Mouse (Mus musculus) c-Kit-positive CD71-positive TER-119-negative erythroid progenitor cells, embryonic 14.5 days (primary cell): Measurements from ENCODE around the gene Olfr153.
"Not testable (repeated sequence)": the region's sequence is repeated elsewhere in the genome, so short reads cannot be mapped to it uniquely, and the experiment has no call there.

Experiments used
- DNase-seq: peaks from one replicate; pipeline ENCODE4 v3.0.0-alpha.2; 2013; ENCODE audit warnings: low read depth

Gene Olfr153

DNA sequence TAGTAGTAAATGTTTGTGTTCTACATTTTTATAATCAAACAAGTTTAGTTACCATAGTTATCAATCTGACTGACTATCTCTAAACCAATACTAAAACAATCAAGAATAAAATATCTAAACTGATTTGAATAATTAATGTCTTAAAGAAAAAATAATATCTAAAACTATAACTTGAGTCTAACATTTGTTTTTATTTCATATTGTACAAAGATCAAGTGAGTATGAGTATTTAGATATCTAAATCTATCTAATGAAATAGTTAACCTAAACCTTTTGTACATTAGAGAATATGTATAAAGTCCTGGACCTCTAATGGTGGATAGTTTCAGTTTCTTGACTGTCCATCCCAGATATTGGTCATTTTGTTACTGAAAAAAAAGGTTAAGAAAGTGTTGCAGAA lies at the start of gene Olfr153:
TSS of gene Olfr153 (plus strand) at position 301 of the 400 bp plus-strand sequence.
- DNase-seq, result no peak

- no peak for DNase-seq
Observed at GRCm38 (mm10) chr2:87482276-87482675, 49.3 kb upstream of the Olfr153 start.

GRCm38 (mm10) chr2:87496993-87497392 lies 34.6 kb upstream of the Olfr153 start, which contains the start of gene Pramel7:
Gene Pramel7, minus strand, starts transcription at chr2:87497093.
- not testable (repeated sequence) for DNase-seq

DNA sequence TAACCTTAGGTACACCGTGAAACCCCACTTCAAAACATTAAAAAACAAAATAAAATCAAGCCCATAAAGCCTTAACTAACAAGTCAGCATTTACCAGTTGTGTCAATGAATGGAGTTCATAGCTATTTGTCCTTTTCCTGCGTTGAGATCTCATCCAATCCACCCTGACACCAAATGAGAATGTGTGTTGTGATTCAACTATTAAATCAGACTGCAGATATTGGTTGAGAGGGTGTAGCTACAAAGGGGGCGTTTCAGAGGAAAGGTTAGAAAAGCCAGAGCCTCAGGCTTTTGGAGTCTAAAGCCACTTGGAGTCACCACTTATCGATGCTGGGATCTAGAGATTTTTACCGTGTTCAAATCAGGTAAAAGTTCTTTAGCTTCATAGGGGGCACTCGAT lies 25.3 kb upstream of the Olfr153 start, which contains the start of gene Pramel6:
TSS of gene Pramel6 (plus strand) at position 301 of the 400 bp plus-strand sequence.
- DNase-seq, result no peak

DNA sequence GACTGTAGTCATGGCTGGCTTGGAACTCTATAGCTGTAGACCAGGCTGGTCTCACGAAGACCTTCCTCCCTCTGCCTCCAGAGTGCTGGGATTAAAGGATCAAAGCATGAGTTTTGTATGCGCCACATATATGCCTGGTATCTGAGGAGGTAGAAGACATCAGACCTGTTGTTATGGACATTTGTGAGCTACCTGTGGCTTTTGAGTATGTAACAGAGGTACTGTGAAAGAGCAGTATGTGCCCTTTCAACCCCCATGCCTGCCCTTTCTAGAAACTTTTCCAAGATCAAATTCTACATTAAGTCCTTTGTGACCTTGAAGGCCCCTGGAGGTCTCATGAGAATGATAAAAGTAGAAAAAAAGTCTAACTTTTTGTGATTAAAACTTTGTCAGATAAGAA lies 16.6 kb upstream of the Olfr153 start:
- no peak for DNase-seq

DNA sequence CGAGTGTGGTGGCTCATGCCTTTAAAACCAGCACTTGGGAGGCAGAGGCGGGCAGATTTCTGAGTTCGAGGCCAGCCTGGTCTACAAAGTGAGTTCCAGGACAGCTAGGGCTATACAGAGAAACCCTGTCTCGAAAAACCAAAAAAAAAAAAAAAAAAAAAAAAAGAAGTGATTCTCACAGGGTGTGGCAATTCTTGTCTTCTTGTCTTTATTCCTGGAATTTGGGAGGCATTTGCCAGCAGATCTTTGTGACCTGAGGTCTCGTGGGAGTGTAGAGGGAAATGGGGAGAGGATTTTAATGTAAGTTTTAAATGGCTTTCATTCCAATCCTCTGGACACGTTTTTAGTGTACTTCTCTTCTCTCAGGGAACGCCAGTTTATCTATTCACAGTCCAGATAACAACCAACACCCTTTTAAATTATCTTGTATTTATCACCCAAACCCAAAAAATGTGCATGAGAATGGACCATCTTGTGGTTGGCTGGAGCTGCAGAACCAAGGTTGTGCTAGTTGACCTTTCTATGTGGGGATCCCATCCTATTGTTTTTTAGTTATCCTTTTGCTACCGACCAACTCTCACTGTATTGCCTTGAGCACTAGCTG lies 16.0 kb upstream of the Olfr153 start:
- DNase-seq, result no peak

- DNase-seq, result no peak
Observed at GRCm38 (mm10) chr2:87516581-87516980, 15.0 kb upstream of the Olfr153 start.

- DNase-seq, result no peak
Observed at GRCm38 (mm10) chr2:87520651-87521050, 10.9 kb upstream of the Olfr153 start.

GRCm38 (mm10) chr2:87525899-87526616 lies 5.5 kb upstream of the Olfr153 start:
- DNase-seq, result not testable (repeated sequence)

DNA sequence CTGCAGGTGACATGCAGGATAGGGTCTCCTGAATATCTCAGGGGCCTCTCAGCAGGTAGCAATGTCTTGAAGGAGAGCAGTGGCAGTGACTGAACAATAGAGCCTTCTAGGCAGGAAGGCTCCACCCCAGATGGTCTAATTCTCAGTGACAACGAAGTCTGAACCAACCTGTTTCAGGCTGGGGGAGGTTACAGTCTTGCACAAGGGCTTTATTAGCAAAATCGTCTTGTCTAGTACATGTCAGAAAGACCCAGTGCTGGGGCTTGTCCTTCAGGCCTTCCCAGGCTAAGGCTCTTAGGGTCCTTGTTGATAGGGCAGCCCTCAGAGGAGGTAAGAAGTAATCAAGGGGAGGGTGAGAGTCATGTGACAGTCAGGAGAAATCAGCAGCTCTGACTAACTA lies 3.2 kb downstream of the Olfr153 start:
- no peak for DNase-seq

DNA sequence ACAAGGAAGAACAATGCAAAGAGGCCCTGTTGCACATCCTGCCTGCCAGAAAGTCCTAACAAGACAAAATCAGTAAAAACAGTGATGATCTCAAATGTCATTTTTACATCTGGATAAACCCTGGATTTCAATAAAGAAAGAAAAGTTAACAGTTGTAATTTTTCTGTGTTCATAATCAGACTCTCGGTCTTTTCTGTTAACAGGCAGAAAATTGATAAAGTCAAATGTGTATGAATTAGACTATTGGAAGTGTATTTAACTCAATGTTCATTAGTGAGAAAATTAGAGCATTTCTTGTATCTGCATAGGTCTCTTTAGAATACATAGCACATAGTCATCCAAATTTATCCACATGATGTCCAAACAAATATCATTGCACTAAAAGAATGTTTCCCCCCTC lies 13.8 kb downstream of the Olfr153 start, which contains the start of gene Olfr1128:
TSS of gene Olfr1128 (minus strand) at position 101 of the 400 bp plus-strand sequence.
- no peak for DNase-seq

GRCm38 (mm10) chr2:87573602-87574001 lies 42.0 kb downstream of the Olfr153 start, which contains the start of gene Olfr1129:
Gene Olfr1129, plus strand, starts transcription at chr2:87573902.
- DNase-seq, result not testable (repeated sequence)
